Mouse (Mus musculus) cerebellum, adult 9-11 months (tissue): ENCODE data around the gene Gm10057.
"Not testable (repeated sequence)": the region's sequence is repeated elsewhere in the genome, so short reads cannot be mapped to it uniquely, and the experiment has no call there.

ENCODE experiments used
- DNase-seq: peaks from one replicate; pipeline ENCODE4 v3.0.0; 2022

The Gm10057 gene

GRCm38 (mm10) chrX:154054939-154055338 lies at the start of gene Gm10057:
TSS of gene Gm10057 (minus strand) at chrX:154055039.
- DNase-seq: not testable (repeated sequence)

GRCm38 (mm10) chrX:154033727-154034126 lies 21.1 kb downstream of the Gm10057 start, which contains the start of gene 4921511M17Rik:
TSS of gene 4921511M17Rik (minus strand) at chrX:154033827.
- DNase-seq: not testable (repeated sequence)

DNA sequence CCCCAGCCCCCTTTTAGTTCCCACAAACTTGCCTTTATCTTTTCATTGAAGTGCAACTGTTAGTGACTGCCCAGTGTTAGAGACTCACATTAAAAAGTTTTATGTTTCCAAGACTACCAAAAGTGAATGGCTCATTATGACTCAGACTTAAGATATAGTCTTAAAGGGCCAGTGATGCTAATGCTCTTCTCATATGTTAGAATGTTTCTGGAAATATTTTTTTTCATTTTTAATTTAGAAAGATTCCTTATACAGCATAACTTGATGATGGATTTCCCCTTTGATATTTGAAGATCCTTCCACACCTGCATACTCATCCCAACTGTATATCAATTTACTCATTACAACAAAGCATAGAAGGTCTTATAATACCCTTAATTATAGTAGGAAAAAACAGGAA lies 42.3 kb downstream of the Gm10057 start, which contains the start of gene Samt1:
Gene Samt1 (minus strand): TSS at position 101 of the 400 bp plus-strand sequence.
- DNase-seq: not testable (repeated sequence)
